Comparison of ENCODE assay signal across 10 mouse cellular contexts in genomic region chr17:86445420-86445720, GRCm38 (mm10). TPM values are rescaled to one million over a fixed set of nuclear protein-coding genes. Genes with fewer than 3 reads are reported as not detected.
DNase-seq lines count a peak whose midpoint lies in the region; ATAC-seq and TF ChIP-seq lines count a peak whose summit lies in the region.
"Had no signal": no experiment of that assay in that cellular context is flagged by ENCODE, and none has a peak within 500 bp of the region (broad histone marks: within the 10 kb centered on the region; RNA-seq: fewer than 3 reads in every experiment).

No protein-coding gene starts in this region.

- no peaks in the 10 kb centered on the region for H3K36me3 ChIP-seq in heart, postnatal 0 days (replicated peaks; ENCODE audit: control insufficient read depth, insufficient read depth, low read length)
- no peaks in the 10 kb centered on the region for H3K36me3 ChIP-seq in neural tube, embryonic 15.5 days
- H3K36me3 ChIP-seq in stomach, postnatal 0 days (ENCODE audit: control insufficient read depth, insufficient read depth, low read length): no peaks in the 10 kb centered on the region
- H3K36me3 ChIP-seq: liver, embryonic 13.5 days; stomach, embryonic 15.5 days had no signal

- no peak overlapping the region for H3K4me3 ChIP-seq in heart, postnatal 0 days (ENCODE audit: low read depth, low read length)
- H3K4me3 ChIP-seq in neural tube, embryonic 15.5 days (replicated peaks): no peak overlapping the region
- no peak overlapping the region for H3K4me3 ChIP-seq in embryonic fibroblast, embryonic 13.5 days (ENCODE audit: insufficient read depth, low read length)
- no peak overlapping the region for H3K4me3 ChIP-seq in stomach, postnatal 0 days (ENCODE audit: low read depth, low read length)
- H3K4me3 ChIP-seq: erythroblast, embryonic 14.5 days; liver, embryonic 13.5 days; stomach, embryonic 15.5 days had no signal

- no peak for TF ChIP-seq CTCF in heart, postnatal 0 days (IDR thresholded peaks at IDR 0.05; ENCODE audit: low read depth)
- TF ChIP-seq CTCF in embryonic fibroblast, embryonic 13.5 days (IDR thresholded peaks at IDR 0.05; ENCODE audit: borderline replicate concordance, insufficient read depth, low read length): no peak
- TF ChIP-seq CTCF in stomach, postnatal 0 days (IDR thresholded peaks at IDR 0.05; ENCODE audit: low read depth): no peak

- peak overlapping the region; percentile 36; the same call in 1 of the 2 replicates for H3K4me2 ChIP-seq in heart, postnatal 0 days (ENCODE audit: low read depth, low read length)
- H3K4me2 ChIP-seq in neural tube, embryonic 15.5 days: no peak overlapping the region
- H3K4me2 ChIP-seq in stomach, postnatal 0 days (replicated peaks; ENCODE audit: low read depth): 0 out of 2 replicates have a peak overlapping the region, but pooled peaks have one; percentile 17

- no peak for TF ChIP-seq EP300 in heart, postnatal 0 days (IDR thresholded peaks at IDR 0.05; ENCODE audit: low read depth)
- TF ChIP-seq EP300 in stomach, postnatal 0 days (optimal IDR thresholded peaks at IDR 0.05): no peak

- H3K9ac ChIP-seq in heart, postnatal 0 days (replicated peaks; ENCODE audit: low read depth, low read length): no peak overlapping the region
- H3K9ac ChIP-seq in neural tube, embryonic 15.5 days (replicated peaks): no peak overlapping the region
- H3K9ac ChIP-seq in stomach, postnatal 0 days (ENCODE audit: low read length): no peak overlapping the region
- H3K9ac ChIP-seq: liver, embryonic 13.5 days; stomach, embryonic 15.5 days had no signal

- H3K27me3 ChIP-seq in heart, postnatal 0 days (ENCODE audit: control insufficient read depth, insufficient read depth, low read length): no peaks in the 10 kb centered on the region
- no peaks in the 10 kb centered on the region for H3K27me3 ChIP-seq in neural tube, embryonic 15.5 days (replicated peaks)
- H3K27me3 ChIP-seq in stomach, postnatal 0 days (ENCODE audit: control insufficient read depth, insufficient read depth, low read length): no peaks in the 10 kb centered on the region
- H3K27me3 ChIP-seq: liver, embryonic 13.5 days; stomach, embryonic 15.5 days had no signal

- DNase-seq in heart, postnatal 0 days (ENCODE audit: low spot score): no peak
- no peak for DNase-seq in heart, adult 9 months (ENCODE audit: low spot score in 2 of 2)
- DNase-seq in neural tube, embryonic 10.5 days (ENCODE audit: extremely low spot score, low spot score): no peak
- DNase-seq in stomach, postnatal 0 days (ENCODE audit: low spot score): no peak
- no peak for DNase-seq in frontal cortex, adult 2 months (ENCODE audit: extremely low spot score in 1 of 2, low spot score in 1 of 2)

- no peak for ATAC-seq in heart, postnatal 0 days (ENCODE audit: insufficient read depth, low read depth)
- ATAC-seq in neural tube, embryonic 15.5 days (ENCODE audit: low FRiP score): no peak
- no peak for ATAC-seq in stomach, postnatal 0 days (ENCODE audit: low FRiP score, low TSS enrichment)

- 87% methylated on average over 3 of the region's 3 CpGs for WGBS in heart, postnatal 0 days
- WGBS in neural tube, embryonic 15.5 days: 83% methylated on average over 3 of the region's 3 CpGs
- 58% methylated on average over 3 of the region's 3 CpGs for WGBS in stomach, postnatal 0 days

- peaks cover 6% of the 10 kb centered on the region; the same call in 1 of the 2 replicates for H3K4me1 ChIP-seq in heart, postnatal 0 days (ENCODE audit: control insufficient read depth, insufficient read depth)
- H3K4me1 ChIP-seq in neural tube, embryonic 15.5 days: peaks cover 10% of the 10 kb centered on the region
- peaks cover 10% of the 10 kb centered on the region; the same call in 1 of the 2 replicates for H3K4me1 ChIP-seq in embryonic fibroblast, embryonic 13.5 days (ENCODE audit: control insufficient read depth, insufficient read depth, low read length)
- peaks cover 5% of the 10 kb centered on the region for H3K4me1 ChIP-seq in stomach, postnatal 0 days (replicated peaks; ENCODE audit: control insufficient read depth, insufficient read depth)

- TF ChIP-seq POLR2A in embryonic fibroblast, embryonic 13.5 days (IDR thresholded peaks at IDR 0.05; ENCODE audit: low read depth, low read length): no peak

- H3K9me3 ChIP-seq in heart, postnatal 0 days (replicated peaks; ENCODE audit: control insufficient read depth, low read length): no peaks in the 10 kb centered on the region
- no peaks in the 10 kb centered on the region for H3K9me3 ChIP-seq in neural tube, embryonic 15.5 days (replicated peaks)
- no peaks in the 10 kb centered on the region for H3K9me3 ChIP-seq in stomach, postnatal 0 days (ENCODE audit: control insufficient read depth, low read length)
- H3K9me3 ChIP-seq: liver, embryonic 13.5 days; stomach, embryonic 15.5 days had no signal

- peak overlapping the region; percentile 52; the same call in 1 of the 2 replicates for H3K27ac ChIP-seq in heart, postnatal 0 days (ENCODE audit: low read depth)
- peak overlapping the region; percentile 15; the same call in 1 of the 2 replicates for H3K27ac ChIP-seq in neural tube, embryonic 15.5 days (replicated peaks)
- H3K27ac ChIP-seq in embryonic fibroblast, embryonic 13.5 days (ENCODE audit: insufficient read depth, low read length): peak overlapping the region; percentile 49
- H3K27ac ChIP-seq in stomach, postnatal 0 days (replicated peaks): peak overlapping the region; percentile 78
- H3K27ac ChIP-seq: liver, embryonic 13.5 days; stomach, embryonic 15.5 days had no signal

RNA-seq across cellular contexts. Expression of gene Gm10309, which starts 59.7 kb away (rescaled TPM):
- total RNA-seq in heart, postnatal 0 days (2014; rRNA removed; ENCODE audit: low replicate concordance): not detected in 2 replicates
- 0.10 and 0.12 TPM in 2 replicates for polyA plus RNA-seq in heart, postnatal 0 days (2015; fragmentation: Nextera tagmentation; extraction: Ambion mirVana)
- 0.46 and 0.49 TPM in 2 replicates for polyA plus RNA-seq in neural tube, embryonic 15.5 days (2015; fragmentation: Nextera tagmentation; extraction: Ambion mirVana)
- not detected in 2 replicates for polyA plus RNA-seq in embryonic fibroblast, embryonic 13.5 days (2011; ENCODE audit: insufficient read length, low read depth, missing spikeins)
- 0.07 and 0.08 TPM in 2 replicates for polyA plus RNA-seq in stomach, postnatal 0 days (2015; fragmentation: Nextera tagmentation; extraction: Ambion mirVana)
- 0.04 TPM in 1 of 2 replicates, not detected in the other for polyA plus RNA-seq in frontal cortex, adult 2 months (2012; rRNA removed)
- polyA plus RNA-seq: liver, embryonic 13.5 days had no signal

Comparison
In these comparisons a context has a peak if more than half of its experiments do, and no peak if none do; other contexts are left out.
1. H3K27ac ChIP-seq: peak in every context shown above with its lines; median percentile 78 in stomach, postnatal 0 days; 52 in heart, postnatal 0 days; 49 in embryonic fibroblast, embryonic 13.5 days; 15 in neural tube, embryonic 15.5 days.